Mouse (Mus musculus) urinary bladder, adult 2 months (tissue): ENCODE results near the gene Gm20826. TPM values are rescaled to one million over a fixed set of nuclear protein-coding genes. Genes with fewer than 3 reads are reported as not detected.
"Not testable (repeated sequence)": the region's sequence is repeated elsewhere in the genome, so short reads cannot be mapped to it uniquely, and the experiment has no call there.

Source experiments
- DNase-seq: peaks from one replicate; pipeline ENCODE4 v3.0.0; 2022; ENCODE audit warnings: low spot score
- polyA plus RNA-seq: library from polyadenylated mRNA; depleted of rRNA; stranded (reverse); fragments of >200 nt; gene quantifications from 2 replicates; pipeline ENCODE4 v1.2.3, GENCODE M21; 2012; rRNA removed

The Gm20826 gene
- not detected in 2 replicates for polyA plus RNA-seq

DNA sequence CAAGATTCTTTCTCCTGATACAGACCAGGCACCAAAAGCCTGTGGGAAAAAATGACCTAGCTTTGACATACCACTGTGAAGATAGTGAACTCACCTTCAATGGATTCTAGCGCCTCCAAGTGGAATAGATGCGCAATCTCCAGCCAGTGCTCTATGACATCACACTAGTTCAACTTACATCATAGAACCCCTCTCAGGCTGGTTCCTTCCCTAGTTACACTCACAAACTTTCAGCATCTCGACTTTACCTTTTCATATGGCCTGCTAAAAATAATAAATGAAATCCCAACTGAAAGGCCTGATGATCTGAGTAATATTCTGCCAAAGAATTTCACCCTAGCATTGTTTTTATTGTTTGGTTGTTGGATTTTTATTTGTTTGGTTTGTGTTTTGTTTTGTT, at the start of gene Gm20826:
TSS of gene Gm20826 (minus strand) at position 101 of the 400 bp plus-strand sequence.
- not testable (repeated sequence) for DNase-seq

Other genes starting within 250 kb of the Gm20826 start
- gene Gm21788, start 233.5 kb downstream of the Gm20826 start, polyA plus RNA-seq: not detected in 2 replicates
- not detected in 2 replicates for gene Gm28576, start 84.5 kb upstream of the Gm20826 start, polyA plus RNA-seq